Mouse (Mus musculus): Measurements from ENCODE around the gene Utp4. TPM values are rescaled to one million over a fixed set of nuclear protein-coding genes. Genes with fewer than 3 reads are reported as not detected.
"Not testable (repeated sequence)": the region's sequence is repeated elsewhere in the genome, so short reads cannot be mapped to it uniquely, and the experiment has no call there.

Utp4 gene
- total RNA-seq (2021) = 10 to 100 TPM; 41.0 to 43.5 TPM

GRCm38 (mm10) chr8:106893481-106894156 is at the start of gene Utp4:
Gene Utp4 (plus strand): TSS chr8:106893636.
- peak; percentile 86 to 87 for DNase-seq

- no peak for DNase-seq
Observed at GRCm38 (mm10) chr8:106850034-106850433, 43.4 kb upstream of the Utp4 start.

GRCm38 (mm10) chr8:106854534-106855241 is 38.7 kb upstream of the Utp4 start:
- DNase-seq = no peak

GRCm38 (mm10) chr8:106855242-106855562 is 38.2 kb upstream of the Utp4 start:
- DNase-seq = no peak

- DNase-seq = no peak
Observed at GRCm38 (mm10) chr8:106862845-106863244, 30.6 kb upstream of the Utp4 start.

GRCm38 (mm10) chr8:106865354-106865753 is 28.1 kb upstream of the Utp4 start:
- DNase-seq = no peak

GRCm38 (mm10) chr8:106870051-106870450 is 23.4 kb upstream of the Utp4 start, which contains the start of gene Has3:
Gene Has3 (plus strand): TSS chr8:106870242.
- DNase-seq = no peak

- peak; percentile 67 for DNase-seq
Observed at GRCm38 (mm10) chr8:106870537-106871327, 22.7 kb upstream of the Utp4 start.

- DNase-seq = peak in 1 of 2 experiments; percentile 27
Observed at GRCm38 (mm10) chr8:106871328-106871926, 22.0 kb upstream of the Utp4 start.

GRCm38 (mm10) chr8:106871931-106872371 is 21.5 kb upstream of the Utp4 start:
- DNase-seq = peak in 1 of 2 experiments; percentile 25

GRCm38 (mm10) chr8:106872454-106873034 is 20.9 kb upstream of the Utp4 start:
- no peak for DNase-seq

- DNase-seq = no peak
Observed at GRCm38 (mm10) chr8:106880121-106880707, 13.2 kb upstream of the Utp4 start.

- not testable (repeated sequence) for DNase-seq
Observed at GRCm38 (mm10) chr8:106884094-106884493, 9.3 kb upstream of the Utp4 start.

- DNase-seq = not testable (repeated sequence)
Observed at GRCm38 (mm10) chr8:106884826-106885400, 8.5 kb upstream of the Utp4 start.

GRCm38 (mm10) chr8:106887336-106888189 is 5.9 kb upstream of the Utp4 start:
- DNase-seq = peak; percentile 54 to 60

- no peak for DNase-seq
Observed at GRCm38 (mm10) chr8:106888803-106889202, 4.6 kb upstream of the Utp4 start.

- no peak for DNase-seq
Observed at GRCm38 (mm10) chr8:106892210-106892805, 1.1 kb upstream of the Utp4 start.

- no peak for DNase-seq
Observed at GRCm38 (mm10) chr8:106892806-106893451, 507 bp upstream of the Utp4 start.

- DNase-seq = no peak
Observed at GRCm38 (mm10) chr8:106899473-106899872, 6.0 kb downstream of the Utp4 start.

All from layer of hippocampus, postnatal 36 days (tissue).